Mouse (Mus musculus) natural killer cell, adult 2 months (primary cell): Measurements from ENCODE around the gene BC048562.

ENCODE experiments used
- DNase-seq, 2 experiments: peaks; one replicate each; pipeline ENCODE4 v3.0.0; 2022; ENCODE audit warnings: low spot score in 2 of 2

BC048562 gene

DNA sequence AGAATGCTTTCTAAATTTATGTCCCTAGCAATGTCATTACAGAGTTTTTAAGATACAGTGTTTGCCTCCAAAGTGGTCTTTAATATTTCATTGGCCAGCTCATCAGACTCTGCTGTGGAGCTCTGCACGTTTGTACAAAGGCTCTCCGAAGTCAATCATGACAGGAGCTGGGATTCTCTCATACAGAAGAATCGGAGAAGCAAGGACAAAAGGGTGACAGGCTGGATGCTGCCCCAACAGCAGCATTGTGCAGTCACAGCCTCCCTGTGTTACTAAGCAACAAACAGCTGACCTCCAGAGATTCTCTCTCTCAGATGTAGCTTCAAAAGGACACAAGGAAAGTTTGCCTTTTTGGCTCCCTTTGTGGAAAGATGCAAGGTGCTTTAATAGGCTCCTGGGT lies at the start of gene BC048562:
Gene BC048562, plus strand, starts transcription at position 301 of the 400 bp plus-strand sequence.
- no peak for DNase-seq

DNA sequence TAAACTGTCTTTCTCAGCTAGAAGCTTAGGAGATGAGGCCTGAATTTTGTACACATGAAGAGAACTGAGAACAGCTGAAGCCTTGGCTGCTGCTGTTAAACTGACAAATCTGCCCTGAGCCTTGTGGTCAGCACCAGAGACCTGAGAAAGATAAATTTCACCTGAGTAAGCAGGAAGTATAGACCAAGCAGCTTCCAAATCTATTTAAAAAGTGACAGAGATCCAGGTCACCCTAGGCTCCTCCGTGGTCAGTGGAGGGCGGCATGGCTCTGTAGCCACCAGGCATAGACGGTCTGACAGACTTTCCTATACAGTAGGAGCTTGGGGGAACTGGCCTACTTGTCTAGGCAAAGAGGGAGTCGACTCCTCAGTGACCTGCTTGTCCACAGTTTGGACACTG lies 49.5 kb upstream of the BC048562 start:
- DNase-seq = no peak

DNA sequence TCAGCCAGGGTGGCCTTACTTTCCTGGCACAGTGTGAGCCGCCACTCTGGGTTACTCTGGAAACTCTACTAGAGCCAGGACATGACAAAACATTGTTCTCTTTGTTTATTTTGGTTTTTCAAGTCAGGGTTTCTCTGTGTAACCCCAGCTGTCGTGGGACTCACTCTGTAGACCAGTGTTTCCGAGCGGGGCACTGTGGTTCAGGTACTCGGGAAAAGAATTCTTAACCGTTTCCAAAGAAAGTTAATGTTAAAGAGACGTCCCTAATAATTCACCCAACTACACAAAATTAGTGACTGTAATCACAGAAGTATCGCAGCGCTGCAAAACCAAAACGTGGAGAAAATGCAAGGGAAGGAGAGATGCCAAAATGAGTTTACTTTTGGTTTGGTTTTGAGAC lies 47.7 kb upstream of the BC048562 start:
- no peak for DNase-seq

DNA sequence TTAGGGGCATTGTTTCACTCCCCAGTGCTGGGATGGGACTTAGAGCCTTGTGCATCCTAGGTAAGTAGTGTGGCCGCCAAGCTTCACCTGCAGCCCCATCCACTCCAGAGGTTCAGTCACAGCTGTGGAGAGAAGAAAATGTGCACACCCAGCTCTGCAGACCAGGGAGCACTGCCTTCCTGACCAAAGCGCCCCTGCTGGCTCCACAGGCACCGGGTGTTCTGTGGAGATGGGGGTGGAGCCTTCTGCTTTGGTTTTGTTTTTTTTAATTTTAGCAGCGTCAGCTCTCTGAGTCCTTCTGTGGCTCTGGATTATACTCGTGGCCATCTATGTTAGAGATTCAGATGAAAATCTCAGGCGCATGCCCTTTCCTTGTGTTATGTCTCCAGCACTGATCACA lies 47.1 kb upstream of the BC048562 start:
- DNase-seq = no peak

DNA sequence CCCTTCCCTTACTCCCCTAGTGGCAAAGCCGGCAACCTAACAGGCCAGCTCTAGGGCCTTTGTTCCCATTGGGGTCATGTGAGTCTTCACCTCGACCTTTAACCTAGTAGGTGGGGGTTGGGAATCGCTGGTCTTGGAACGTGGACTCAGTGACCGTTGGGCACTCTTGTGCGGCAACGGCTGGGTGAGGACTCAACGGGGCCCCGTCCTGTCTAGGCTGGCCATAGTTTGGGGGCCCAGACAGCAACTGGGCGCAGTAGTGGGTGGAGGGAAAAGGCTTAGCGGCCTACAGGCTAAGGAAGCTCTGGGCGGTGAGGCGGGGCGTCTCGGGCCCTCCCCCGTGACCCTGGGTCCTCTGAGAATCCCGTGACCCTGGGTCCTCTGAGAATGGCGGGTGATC lies 43.6 kb upstream of the BC048562 start, which contains the start of gene 1700102P08Rik:
Gene 1700102P08Rik, plus strand, starts transcription at position 130 of the 400 bp plus-strand sequence.
- DNase-seq = no peak

DNA sequence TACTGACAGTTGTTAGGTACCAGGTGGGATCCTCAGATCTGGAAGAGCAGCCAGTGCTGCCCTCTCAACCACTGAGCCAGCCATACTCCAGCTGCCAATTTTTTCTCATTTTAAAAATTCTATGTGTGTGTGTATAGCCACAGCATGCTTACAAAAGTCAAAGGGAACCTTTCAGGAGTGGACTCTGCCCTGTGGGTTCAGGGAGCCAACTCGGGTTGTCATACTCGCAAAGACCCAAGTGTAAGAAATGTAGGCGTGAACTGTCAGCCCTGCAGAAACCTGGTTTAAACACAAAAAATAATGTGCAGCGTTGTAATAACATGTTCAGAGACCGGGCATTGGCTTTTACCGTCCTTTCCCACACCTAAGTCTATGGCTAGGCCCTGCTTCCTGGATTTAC lies 42.1 kb upstream of the BC048562 start:
- DNase-seq = no peak

DNA sequence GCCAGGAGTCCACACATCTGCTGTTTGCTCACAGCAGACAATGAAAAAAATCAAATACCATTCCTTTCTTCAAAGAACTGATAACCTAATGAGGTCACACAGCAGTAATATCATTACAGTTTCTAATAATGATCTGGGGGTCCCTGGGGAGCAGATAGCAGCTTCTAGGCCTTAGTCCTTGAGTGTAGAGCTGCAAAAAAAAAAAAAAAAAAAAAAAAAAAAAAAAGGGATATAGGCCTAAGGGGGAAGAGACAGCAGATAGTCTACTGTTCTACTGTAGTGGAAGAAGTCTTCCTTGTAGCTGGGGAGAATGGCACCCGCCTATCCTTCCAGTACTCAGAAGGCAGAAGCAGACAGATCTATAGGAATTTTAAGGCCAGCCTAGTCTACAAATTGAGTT lies 40.9 kb upstream of the BC048562 start:
- DNase-seq = no peak

DNA sequence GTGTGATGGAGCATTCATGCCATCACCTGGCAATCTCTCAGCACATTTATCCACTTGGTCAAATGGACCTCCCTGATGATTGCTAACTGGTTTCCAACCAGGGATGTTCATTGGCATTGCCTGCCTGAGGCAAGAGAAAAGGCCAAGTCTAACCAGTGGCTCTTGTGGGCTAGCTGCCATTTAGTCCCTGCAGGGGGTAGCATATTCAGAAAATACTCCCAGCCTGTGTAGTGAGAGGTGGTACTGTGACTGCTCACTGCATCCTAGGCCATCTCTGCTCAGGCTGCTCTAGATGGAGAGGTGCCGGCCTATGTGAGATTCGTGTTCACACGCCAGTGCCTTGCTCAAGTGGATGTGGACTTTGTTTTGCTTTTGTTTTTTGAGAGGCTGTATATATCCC lies 38.0 kb upstream of the BC048562 start:
- DNase-seq = no peak

DNA sequence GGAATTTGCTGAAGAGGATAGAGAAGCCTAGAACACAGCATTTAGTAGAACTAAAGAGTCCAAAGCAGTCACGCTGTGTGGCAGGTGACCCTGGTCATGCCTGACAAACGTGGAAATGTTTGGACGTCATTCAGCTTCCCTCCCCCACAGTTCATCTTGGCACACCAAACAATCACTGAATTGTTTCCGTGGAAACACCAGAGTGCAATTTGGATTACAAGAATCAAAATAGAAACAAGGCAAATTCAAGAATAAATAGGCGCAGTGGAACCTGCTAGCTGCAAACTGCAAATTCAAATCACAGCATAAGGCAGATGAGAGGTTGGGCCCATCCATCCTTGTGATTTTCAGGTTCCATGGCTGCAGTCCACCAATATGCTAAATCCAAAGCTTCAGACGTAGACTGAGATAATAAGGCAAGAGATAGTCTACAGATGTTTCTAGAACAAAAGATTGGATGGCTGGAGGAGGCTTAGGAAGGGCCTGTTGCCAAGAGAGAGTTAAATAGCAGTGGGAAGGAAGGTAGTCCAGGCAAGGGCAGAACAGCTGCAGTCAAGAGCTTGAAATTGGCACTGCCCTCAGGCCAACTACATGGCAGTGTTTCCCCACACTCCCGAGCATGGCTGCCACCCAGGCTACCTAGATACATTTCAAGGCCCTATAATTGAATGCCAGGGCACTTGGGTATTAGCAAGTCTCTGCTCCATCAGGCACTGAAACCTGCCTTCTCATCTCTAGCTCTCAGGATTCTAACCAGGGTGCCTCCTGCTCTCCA lies 34.9 kb upstream of the BC048562 start:
- DNase-seq = no peak

DNA sequence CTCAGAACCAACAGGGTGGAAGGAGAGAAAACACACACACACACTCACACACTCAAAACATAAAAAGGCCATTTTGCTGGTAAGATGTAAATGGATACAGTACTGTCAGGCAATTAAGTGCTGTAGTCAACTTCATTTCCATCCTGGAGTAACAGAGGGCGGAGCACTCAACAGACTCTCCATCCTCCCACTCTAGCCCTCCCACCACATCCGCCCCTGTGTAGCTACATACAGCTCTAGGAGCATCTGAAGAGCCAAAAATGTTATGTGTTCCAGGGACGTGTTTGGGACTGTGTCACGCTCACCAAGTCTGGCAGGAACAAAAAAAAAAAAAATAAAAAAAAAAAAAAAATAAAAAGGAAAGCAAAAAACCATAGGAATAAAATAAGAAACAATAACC lies 33.2 kb upstream of the BC048562 start:
- DNase-seq = no peak

DNA sequence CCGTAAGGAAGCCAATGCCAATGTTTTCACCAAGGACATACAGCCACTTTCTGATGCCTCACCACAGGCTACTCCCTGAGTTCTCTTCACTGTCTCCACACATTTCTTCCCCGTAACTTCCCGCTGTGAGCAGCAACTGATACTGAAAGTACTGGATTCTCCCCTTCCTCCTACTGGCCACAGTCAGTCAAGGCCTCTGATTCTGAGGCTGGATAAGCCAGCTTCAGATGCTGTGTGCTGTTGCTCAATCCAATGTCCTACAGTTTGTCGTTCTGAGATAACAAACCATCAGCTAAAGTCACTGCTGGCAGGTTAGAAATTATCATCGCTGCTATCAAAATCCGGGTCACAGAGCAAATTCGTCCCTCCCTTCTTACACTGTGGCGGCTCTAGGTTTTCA lies 31.8 kb upstream of the BC048562 start:
- DNase-seq = no peak

DNA sequence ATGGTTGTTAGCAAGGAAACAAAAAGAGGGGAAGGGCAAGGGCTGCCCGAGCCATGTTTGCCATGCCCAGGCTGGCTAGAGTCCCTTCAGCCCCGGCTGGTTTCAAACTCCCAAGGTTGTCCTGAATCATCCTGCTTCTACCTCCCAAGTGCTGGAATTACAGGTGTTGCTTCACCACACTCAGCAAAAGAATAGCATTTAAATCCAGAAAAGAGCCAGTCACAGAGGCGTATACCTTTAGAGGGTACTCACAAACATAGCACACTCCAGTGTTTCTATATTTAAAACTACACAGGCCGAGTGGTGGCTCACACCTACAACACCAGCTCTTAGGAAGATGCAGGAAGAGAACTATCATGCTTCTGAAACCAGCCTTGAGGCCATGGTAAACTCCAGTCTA lies 26.7 kb upstream of the BC048562 start:
- no peak for DNase-seq

DNA sequence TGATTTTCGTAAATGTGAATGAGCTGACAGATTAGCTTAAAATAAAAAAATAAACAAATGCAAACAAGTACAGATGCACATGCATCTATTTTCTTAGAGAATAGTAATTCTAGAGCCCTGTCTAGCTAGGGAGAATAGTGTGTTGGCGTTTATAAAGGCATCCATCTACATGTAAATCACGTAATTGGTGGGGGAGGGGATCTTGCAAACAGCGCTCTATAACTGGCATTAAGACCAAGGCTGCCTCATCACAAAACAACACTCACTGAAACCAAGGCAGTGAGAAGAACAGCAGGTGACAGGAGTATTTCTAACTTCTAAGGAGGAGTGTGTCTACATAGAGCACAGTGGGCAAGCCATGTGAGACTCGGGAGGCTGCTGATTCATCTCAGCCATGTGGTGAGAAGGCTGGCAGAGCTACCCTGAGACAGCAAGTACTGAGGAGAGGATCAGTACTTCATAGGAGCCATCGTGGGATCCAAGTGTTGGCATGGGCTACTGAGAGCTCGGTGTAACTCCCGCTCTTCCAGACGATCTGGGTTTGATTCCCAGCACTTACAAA lies 24.8 kb upstream of the BC048562 start:
- no peak for DNase-seq

DNA sequence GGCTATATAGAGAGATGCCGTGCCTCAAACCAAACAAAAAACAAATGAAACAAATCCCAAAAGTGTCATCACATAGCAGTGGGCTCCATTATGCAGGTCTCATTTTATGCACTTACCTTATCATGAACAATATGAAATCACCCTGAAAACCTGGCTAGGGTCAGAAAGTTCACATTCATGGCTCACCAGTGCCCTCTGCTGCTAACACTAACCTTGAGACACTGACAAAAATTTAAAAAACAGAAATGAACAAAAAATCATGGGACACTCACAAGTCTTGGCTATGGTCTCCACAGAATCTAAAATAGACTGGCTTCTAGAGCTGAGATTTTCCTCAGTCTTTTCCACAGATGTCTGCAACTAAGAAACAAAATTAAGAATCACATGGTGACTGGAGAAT lies 24.1 kb upstream of the BC048562 start:
- no peak for DNase-seq

DNA sequence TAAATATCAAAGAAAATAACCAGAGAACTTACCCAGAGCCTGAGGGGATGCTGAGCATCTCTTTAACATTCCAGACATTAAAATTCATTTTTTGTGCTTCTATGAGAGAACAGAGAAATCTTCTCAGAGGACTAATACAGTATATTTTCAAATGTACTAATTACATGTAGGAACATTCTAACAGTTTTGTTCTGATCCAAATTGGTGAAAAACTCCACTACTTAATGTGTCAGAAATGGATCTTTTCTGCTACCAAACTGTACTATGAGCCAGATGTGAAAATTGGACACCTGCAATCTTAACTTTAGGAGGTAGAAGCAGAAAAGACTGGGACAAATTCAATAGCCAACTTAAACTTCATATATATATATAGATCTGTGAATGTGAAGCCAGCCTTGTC lies 7.9 kb upstream of the BC048562 start, which contains the start of gene Ccdc36:
Gene Ccdc36, minus strand, starts transcription at position 101 of the 400 bp plus-strand sequence.
- DNase-seq = no peak

DNA sequence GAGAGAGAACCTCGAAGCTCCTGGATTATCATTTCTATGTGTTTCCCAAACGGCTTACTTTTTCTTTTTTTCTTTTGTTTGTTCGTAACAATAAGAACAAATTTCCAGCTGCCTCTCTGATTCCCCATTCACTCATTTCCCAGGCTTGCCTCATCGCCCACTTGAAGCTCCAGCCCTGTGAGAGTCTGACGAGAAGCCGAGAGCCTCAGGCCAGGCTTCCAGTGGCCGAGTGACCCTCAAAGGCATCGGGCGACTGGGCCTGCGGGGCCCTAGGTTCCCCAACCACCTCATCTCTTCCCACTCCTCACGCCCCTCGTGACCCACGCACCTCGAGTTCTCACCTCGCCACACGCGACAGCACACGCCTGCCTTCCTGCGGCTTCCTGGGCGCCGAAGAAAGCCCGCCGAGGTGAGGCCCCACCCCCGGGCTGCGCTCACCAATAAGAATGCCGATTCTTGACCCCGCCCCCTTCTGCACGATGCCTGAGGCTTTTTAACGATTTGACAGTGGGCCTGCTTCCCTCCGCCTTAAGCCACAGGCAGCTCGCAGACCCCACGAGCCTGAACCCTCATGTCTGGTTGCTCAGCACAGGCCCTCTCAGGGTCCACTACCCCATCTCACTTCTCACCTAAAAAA lies 4.7 kb upstream of the BC048562 start:
- no peak for DNase-seq

DNA sequence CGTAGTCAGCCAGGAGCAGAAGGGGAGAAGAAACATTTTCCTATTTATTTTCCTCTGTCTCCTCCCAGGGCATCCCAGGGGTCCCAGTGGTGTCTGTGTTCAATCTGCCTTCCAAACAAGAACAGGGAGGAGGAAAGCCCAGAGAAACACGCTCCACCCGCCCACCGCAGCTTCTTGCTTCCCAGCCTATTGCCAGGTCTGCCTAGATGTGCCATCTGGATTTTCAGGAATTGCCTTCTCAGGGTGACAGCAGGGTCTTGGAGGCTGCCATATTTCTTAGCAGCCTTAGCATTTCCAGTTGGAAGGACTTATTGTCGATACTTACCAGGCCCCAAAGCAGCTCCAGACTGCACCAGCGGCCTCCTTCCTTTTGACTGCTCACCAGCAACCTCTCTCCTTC lies 2.9 kb downstream of the BC048562 start:
- no peak for DNase-seq

DNA sequence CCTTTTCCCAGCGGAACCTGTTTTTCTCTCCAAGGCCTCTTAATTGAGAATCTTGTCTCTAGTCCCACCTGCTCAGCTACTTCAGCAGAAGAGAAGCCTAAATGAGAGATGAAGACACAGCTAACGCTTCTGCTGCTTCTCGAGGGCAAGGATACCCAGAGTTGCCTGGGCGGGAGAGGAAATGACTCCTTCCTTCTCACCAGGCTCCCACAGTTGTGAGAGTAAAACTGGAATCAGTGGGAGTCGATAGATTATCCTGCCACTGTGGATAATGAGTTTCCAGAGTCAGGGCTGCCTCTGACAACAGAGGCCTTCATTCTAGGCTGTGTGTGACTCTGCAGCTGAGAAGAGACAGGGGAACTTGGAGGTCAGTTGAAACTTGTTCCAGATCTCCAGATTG lies 4.2 kb downstream of the BC048562 start:
- DNase-seq = no peak

DNA sequence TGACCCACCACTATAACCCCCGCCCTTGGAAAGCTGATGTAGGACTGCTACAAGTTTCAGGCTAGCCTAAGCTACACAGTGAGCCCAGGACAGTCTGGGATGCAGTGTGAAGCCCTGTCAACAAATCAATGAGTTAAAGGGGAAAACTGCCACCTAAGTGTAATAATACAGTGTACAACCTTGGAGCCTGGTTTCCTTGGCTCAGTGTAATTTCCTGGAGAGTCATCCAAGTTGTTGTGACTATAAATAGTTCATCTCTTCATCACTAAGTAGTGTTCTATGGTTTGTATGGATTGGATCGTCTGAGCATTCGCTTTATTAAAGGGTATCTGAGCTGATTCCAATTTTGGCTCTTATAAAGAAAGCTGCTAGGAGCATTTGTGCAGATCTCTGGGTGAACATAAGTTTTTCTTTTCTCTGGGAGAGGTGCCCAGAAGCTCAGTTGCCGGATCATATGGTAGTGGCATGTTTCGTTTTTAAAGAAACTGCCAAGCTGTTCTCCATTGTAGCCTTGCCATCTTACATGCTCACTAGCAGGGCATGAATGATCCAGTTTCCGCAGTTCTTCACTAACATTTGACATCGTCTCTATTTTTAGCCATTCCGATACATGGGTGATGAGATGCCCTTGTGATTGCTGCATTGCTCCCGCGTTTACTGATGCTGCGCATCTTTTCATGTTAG lies 5.1 kb downstream of the BC048562 start:
- DNase-seq = no peak

DNA sequence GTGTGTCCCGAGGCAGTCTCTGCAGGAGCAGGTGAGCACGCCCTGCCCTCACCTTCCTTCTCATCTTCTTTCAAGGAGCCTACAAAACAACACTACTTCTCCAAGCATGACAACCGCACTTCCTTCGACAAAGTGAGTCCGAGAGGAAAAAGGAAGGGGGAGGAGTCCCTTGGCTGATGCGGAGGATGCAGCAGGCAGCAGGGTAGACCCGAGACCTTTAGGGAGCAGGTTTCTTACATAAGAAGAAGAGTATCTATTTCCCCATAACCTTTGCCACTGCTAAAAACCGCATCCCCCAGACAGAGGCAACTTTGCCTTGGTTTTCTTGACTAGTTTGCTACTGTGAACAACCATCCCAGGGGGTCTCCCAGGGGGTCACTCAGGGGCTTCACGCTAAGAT lies 8.8 kb downstream of the BC048562 start:
- no peak for DNase-seq

DNA sequence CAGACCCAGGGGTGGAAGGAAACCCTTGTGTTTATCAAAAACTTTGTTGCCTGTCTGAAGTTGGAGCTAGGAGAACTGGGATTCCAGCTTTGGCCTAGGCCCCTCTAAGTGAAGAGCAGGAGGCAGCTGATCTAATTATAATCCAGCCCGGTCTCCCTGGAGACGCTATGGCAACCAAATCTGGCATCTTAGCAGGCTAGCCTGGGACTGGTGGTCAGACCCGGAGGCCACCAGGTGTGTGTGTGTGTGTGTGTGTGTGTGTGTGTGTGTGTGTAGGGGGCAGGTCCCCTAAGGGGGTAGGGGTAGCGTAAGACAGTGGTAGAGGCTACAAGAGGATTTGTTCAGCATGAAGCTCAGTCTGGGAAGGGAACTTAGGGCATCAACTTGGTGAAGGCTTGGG lies 13.6 kb downstream of the BC048562 start:
- no peak for DNase-seq
